In genomic region chr16:67619416-67619815, GRCm38 (mm10) we compare ENCODE assay signal across 8 mouse cellular contexts. TPM values are rescaled to one million over a fixed set of nuclear protein-coding genes. Genes with fewer than 3 reads are reported as not detected.
A peak's percentile ranks its signal among the peaks of the same experiment; 100 is the strongest.
DNase-seq lines count a peak whose midpoint lies in the region; ATAC-seq lines count a peak whose summit lies in the region.

No protein-coding gene starts in this region.

- WGBS in liver, embryonic 11.5 days: under 1% methylated on average over 16 of the region's 16 CpGs
- under 1% methylated on average over 16 of the region's 16 CpGs for WGBS in forebrain, embryonic 10.5 days
- WGBS in intestine, embryonic 16.5 days: 0% methylated on average over 16 of the region's 16 CpGs
- WGBS in neural tube, embryonic 13.5 days: under 1% methylated on average over 16 of the region's 16 CpGs

- no peak for DNase-seq in liver, embryonic 11.5 days (ENCODE audit: low spot score)
- no peak for DNase-seq in liver
- no peak for DNase-seq in forebrain, embryonic 10.5 days (ENCODE audit: extremely low spot score, low spot score)
- DNase-seq in cerebellum, postnatal 25 days: no peak
- no peak for DNase-seq in gastrocnemius, postnatal 14 days

- intact Hi-C loops in gastrocnemius, postnatal 14 days (cut with DNase I; ENCODE audit: low total_unique reads): no loop called here

- no peaks in the 10 kb centered on the region for H3K9me3 ChIP-seq in liver, embryonic 11.5 days (ENCODE audit: control insufficient read depth, low read length)
- peaks cover 8% of the 10 kb centered on the region; the same call in 1 of the 2 replicates for H3K9me3 ChIP-seq in forebrain, embryonic 10.5 days
- H3K9me3 ChIP-seq in intestine, embryonic 16.5 days (ENCODE audit: control insufficient read depth, low read length): no peaks in the 10 kb centered on the region
- H3K9me3 ChIP-seq in neural tube, embryonic 13.5 days: no peaks in the 10 kb centered on the region

- no peak overlapping the region for H3K9ac ChIP-seq in liver, embryonic 11.5 days (ENCODE audit: low read depth, low read length)
- H3K9ac ChIP-seq in intestine, embryonic 16.5 days (ENCODE audit: low read depth, low read length): peak overlapping the region; percentile 61; the same call in 1 of the 2 replicates
- peak overlapping the region; percentile 90 for H3K9ac ChIP-seq in neural tube, embryonic 13.5 days

- H3K4me3 ChIP-seq in liver, embryonic 11.5 days (ENCODE audit: low read depth, low read length): peak overlapping the region; percentile 63
- H3K4me3 ChIP-seq in forebrain, embryonic 10.5 days: peak overlapping the region; percentile 81
- peak overlapping the region; percentile 67 for H3K4me3 ChIP-seq in intestine, embryonic 16.5 days (ENCODE audit: low read length)
- peak overlapping the region; percentile 84 for H3K4me3 ChIP-seq in neural tube, embryonic 13.5 days

- H3K4me1 ChIP-seq in liver, embryonic 11.5 days (replicated peaks; ENCODE audit: control insufficient read depth, insufficient read depth, low read length): no peaks in the 10 kb centered on the region
- H3K4me1 ChIP-seq in forebrain, embryonic 10.5 days: peaks cover 18% of the 10 kb centered on the region
- peaks cover 3% of the 10 kb centered on the region; the same call in 1 of the 2 replicates for H3K4me1 ChIP-seq in intestine, embryonic 16.5 days (ENCODE audit: control insufficient read depth, insufficient read depth, low read length)
- H3K4me1 ChIP-seq in neural tube, embryonic 13.5 days (replicated peaks): peaks cover 12% of the 10 kb centered on the region; the same call in 1 of the 2 replicates

- H3K27me3 ChIP-seq in liver, embryonic 11.5 days (replicated peaks; ENCODE audit: control insufficient read depth, insufficient read depth, low read length): peaks cover 32% of the 10 kb centered on the region
- peaks cover 36% of the 10 kb centered on the region for H3K27me3 ChIP-seq in forebrain, embryonic 10.5 days (ENCODE audit: poor library complexity, severe bottlenecking)
- peaks cover 12% of the 10 kb centered on the region for H3K27me3 ChIP-seq in intestine, embryonic 16.5 days (replicated peaks; ENCODE audit: control insufficient read depth, insufficient read depth, low read length)
- no peaks in the 10 kb centered on the region; the same call in 1 of the 2 replicates for H3K27me3 ChIP-seq in neural tube, embryonic 13.5 days

- no peaks in the 10 kb centered on the region for H3K36me3 ChIP-seq in liver, embryonic 11.5 days (ENCODE audit: control insufficient read depth, insufficient read depth, low read length)
- H3K36me3 ChIP-seq in forebrain, embryonic 10.5 days (replicated peaks): no peaks in the 10 kb centered on the region
- H3K36me3 ChIP-seq in intestine, embryonic 16.5 days (ENCODE audit: control insufficient read depth, insufficient read depth, low read length): no peaks in the 10 kb centered on the region
- no peaks in the 10 kb centered on the region for H3K36me3 ChIP-seq in neural tube, embryonic 13.5 days

- ATAC-seq in liver, embryonic 11.5 days (replicated peaks; ENCODE audit: low FRiP score): no peak
- no peak for ATAC-seq in intestine, embryonic 16.5 days
- peak; percentile 30; the same call in 1 of the 2 replicates for ATAC-seq in neural tube, embryonic 13.5 days (ENCODE audit: low read depth)
- no peak for ATAC-seq in monocyte, adult 5-6 weeks (replicated peaks; ENCODE audit: insufficient number of reproducible peaks, low FRiP score, low TSS enrichment, poor library complexity, severe bottlenecking)

- H3K27ac ChIP-seq in liver, embryonic 11.5 days (ENCODE audit: low read depth, low read length): no peak overlapping the region
- H3K27ac ChIP-seq in forebrain, embryonic 10.5 days: peak overlapping the region; percentile 78
- H3K27ac ChIP-seq in intestine, embryonic 16.5 days (ENCODE audit: low read length): no peak overlapping the region
- peak overlapping the region; percentile 95 for H3K27ac ChIP-seq in neural tube, embryonic 13.5 days (replicated peaks)

- H3K4me2 ChIP-seq in liver, embryonic 11.5 days: peak overlapping the region; percentile 98
- H3K4me2 ChIP-seq in intestine, embryonic 16.5 days (ENCODE audit: low read depth, low read length): peak overlapping the region; percentile 99
- peak overlapping the region; percentile 70 for H3K4me2 ChIP-seq in neural tube, embryonic 13.5 days

RNA-seq across cellular contexts. Expression of gene Cadm2, which starts 1.3 kb away (rescaled TPM):
- polyA plus RNA-seq in liver, embryonic 11.5 days (2014; fragmentation: Nextera tagmentation; extraction: Ambion mirVana): 0.45 and 0.52 TPM in 2 replicates
- 1.6 and 2.9 TPM in 2 replicates for polyA plus RNA-seq in forebrain, embryonic 10.5 days (2016; fragmentation: Nextera tagmentation; extraction: Ambion mirVana)
- polyA plus RNA-seq in intestine, embryonic 16.5 days (2015; fragmentation: Nextera tagmentation; extraction: Ambion mirVana): 0.24 and 0.38 TPM in 2 replicates
- 30.1 and 31.6 TPM in 2 replicates for polyA plus RNA-seq in neural tube, embryonic 13.5 days (2015; fragmentation: Nextera tagmentation; extraction: Ambion mirVana)
- total RNA-seq in monocyte, adult 5-6 weeks (2017): not detected in 3 replicates
- 1 to 10 TPM in 1 of 2 experiments, under 1 TPM in 1; 0.59 to 1.2 TPM for total RNA-seq in gastrocnemius, postnatal 14 days (2021)

Comparison
In these comparisons a context has a peak if more than half of its experiments do, and no peak if none do; other contexts are left out.
1. H3K27ac ChIP-seq: peak in forebrain, embryonic 10.5 days (single experiment) and neural tube, embryonic 13.5 days (single experiment); none in liver, embryonic 11.5 days (single experiment) and intestine, embryonic 16.5 days (single experiment).
2. Peak in every context shown above with its lines, with median percentiles within 50 percentile points of each other: H3K4me2 ChIP-seq and H3K4me3 ChIP-seq.